Mouse (Mus musculus): ENCODE measurements at regions not wholly inside any gene's neighbourhood (a gene's known extent, or its start where the extent isn't known, plus 50 kb on each side); places are given as distances from the start of the nearest gene placed in this dataset.

- DNase-seq (ENCODE audit: low spot score): no peak
These were observed 183.1 kb downstream of the Gm13691 start for GRCm38 (mm10) chr2:84173450-84173849.

- no peak for DNase-seq (ENCODE audit: low spot score)
These were observed 193.4 kb downstream of the Gm13691 start for GRCm38 (mm10) chr2:84183624-84184287.

GRCm38 (mm10) chr2:84184288-84185015 lies 194.1 kb downstream of the Gm13691 start:
- DNase-seq (ENCODE audit: low spot score): no peak

GRCm38 (mm10) chr2:84185016-84185330 lies 194.6 kb downstream of the Gm13691 start:
- DNase-seq (ENCODE audit: low spot score): no peak

GRCm38 (mm10) chr2:84186126-84186701 lies 195.9 kb downstream of the Gm13691 start:
- DNase-seq (ENCODE audit: low spot score): no peak

GRCm38 (mm10) chr2:84187456-84187855 lies 197.1 kb downstream of the Gm13691 start:
- no peak for DNase-seq (ENCODE audit: low spot score)

- no peak for DNase-seq (ENCODE audit: low spot score)
These were observed 198.9 kb downstream of the Gm13691 start for GRCm38 (mm10) chr2:84189302-84189701.

- DNase-seq (ENCODE audit: low spot score): no peak
These were observed 208.1 kb downstream of the Calcrl start for GRCm38 (mm10) chr2:84217116-84217515.

- DNase-seq (ENCODE audit: low spot score): no peak
These were observed 203.2 kb downstream of the Calcrl start for GRCm38 (mm10) chr2:84222049-84222448.

- DNase-seq (ENCODE audit: low spot score): no peak
These were observed 195.4 kb downstream of the Calcrl start for GRCm38 (mm10) chr2:84229777-84230176.

- no peak for DNase-seq (ENCODE audit: low spot score)
These were observed 189.6 kb downstream of the Calcrl start for GRCm38 (mm10) chr2:84235641-84236040.

- no peak for DNase-seq (ENCODE audit: low spot score)
These were observed 184.0 kb downstream of the Calcrl start for GRCm38 (mm10) chr2:84241244-84241643.

- no peak for DNase-seq (ENCODE audit: low spot score)
These were observed 183.2 kb downstream of the Calcrl start for GRCm38 (mm10) chr2:84241986-84242385.

- no peak for DNase-seq (ENCODE audit: low spot score)
These were observed 179.3 kb downstream of the Calcrl start for GRCm38 (mm10) chr2:84245900-84246299.

- DNase-seq (ENCODE audit: low spot score): no peak
These were observed 178.6 kb downstream of the Calcrl start for GRCm38 (mm10) chr2:84246562-84246961.

GRCm38 (mm10) chr2:84248169-84248568 lies 177.0 kb downstream of the Calcrl start:
- no peak for DNase-seq (ENCODE audit: low spot score)

- no peak for DNase-seq (ENCODE audit: low spot score)
These were observed 175.3 kb downstream of the Calcrl start for GRCm38 (mm10) chr2:84249871-84250270.

GRCm38 (mm10) chr2:84252076-84252475 lies 173.1 kb downstream of the Calcrl start:
- DNase-seq (ENCODE audit: low spot score): no peak

GRCm38 (mm10) chr2:84258339-84259006 lies 166.7 kb downstream of the Calcrl start:
- DNase-seq (ENCODE audit: low spot score): no peak

GRCm38 (mm10) chr2:84259222-84259621 lies 166.0 kb downstream of the Calcrl start:
- no peak for DNase-seq (ENCODE audit: low spot score)

GRCm38 (mm10) chr2:84260701-84261100 lies 164.5 kb downstream of the Calcrl start:
- no peak for DNase-seq (ENCODE audit: low spot score)

GRCm38 (mm10) chr2:84261481-84261880 lies 163.7 kb downstream of the Calcrl start:
- no peak for DNase-seq (ENCODE audit: low spot score)
